Mouse (Mus musculus) fat pad, adult 2 months (tissue): ENCODE measurements at regions not wholly inside any gene's neighbourhood (a gene's known extent, or its start where the extent isn't known, plus 50 kb on each side); places are given as distances from the start of the nearest gene placed in this dataset.
A peak's percentile ranks its signal among the peaks of the same experiment; 100 is the strongest.

ENCODE experiments used
- DNase-seq: peaks from one replicate; pipeline ENCODE4 v3.0.0-alpha.2; 2011; ENCODE audit warnings: low read depth, low spot score; ENCODE audit errors: extremely low read depth

DNA sequence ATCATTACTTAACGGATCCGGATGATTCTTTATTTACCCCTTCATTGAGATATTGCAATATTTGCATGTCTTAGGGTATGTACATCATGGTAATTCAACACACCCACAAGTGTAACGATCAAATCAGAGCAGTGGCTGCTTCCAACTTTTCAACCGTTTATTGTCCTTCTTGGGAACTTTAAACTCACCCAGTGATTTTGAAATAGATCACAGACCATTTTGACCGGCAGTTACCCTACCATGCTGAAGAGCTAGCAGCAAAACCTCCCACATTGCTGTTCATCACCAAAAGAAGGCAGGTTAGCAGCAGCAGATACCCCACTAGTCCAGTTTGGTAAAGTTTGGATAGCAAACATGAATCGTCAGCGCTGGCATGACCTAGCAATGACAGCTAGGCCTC is 130.2 kb upstream of the Nfe2l3 start:
- no peak for DNase-seq

DNA sequence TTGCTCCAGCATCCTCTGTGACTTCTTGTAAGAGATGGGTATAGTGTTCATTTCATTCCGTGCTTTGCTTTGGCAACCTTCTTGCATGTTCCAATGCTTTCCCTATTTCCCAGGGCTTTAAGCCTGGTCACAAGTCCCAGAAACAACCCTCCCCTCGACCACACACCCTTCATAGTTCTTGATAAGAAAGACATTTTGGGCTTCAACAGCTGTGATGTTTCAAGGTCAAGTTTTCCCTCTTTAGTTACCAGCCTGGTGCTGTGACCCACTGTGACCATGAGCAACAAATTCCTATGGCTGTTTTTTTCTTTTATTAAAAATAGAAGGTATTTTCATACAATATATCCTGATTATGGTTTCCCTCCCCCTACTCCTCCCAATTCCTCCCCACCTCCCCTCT is 114.1 kb upstream of the Nfe2l3 start:
- DNase-seq, result no peak

DNA sequence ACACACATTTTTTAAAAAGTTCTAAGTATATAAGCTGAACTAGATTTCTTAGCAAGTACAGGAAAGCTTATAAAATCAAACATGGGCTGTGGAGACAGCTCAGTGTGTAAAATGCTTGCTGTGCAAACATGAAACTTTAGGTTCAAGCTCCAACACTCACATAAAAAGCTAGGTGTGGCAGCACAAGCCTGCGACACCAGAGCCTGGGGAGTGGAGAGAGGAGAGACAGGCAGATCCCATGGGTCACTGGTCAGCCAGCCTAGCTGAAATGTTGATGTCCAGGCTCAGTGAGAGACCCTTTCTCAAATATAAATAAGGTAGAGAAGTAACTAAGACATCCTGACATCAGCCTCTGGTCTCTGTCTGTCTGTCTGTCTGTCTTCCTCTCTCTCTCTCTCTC is 112.5 kb upstream of the Nfe2l3 start:
- DNase-seq, result no peak

DNA sequence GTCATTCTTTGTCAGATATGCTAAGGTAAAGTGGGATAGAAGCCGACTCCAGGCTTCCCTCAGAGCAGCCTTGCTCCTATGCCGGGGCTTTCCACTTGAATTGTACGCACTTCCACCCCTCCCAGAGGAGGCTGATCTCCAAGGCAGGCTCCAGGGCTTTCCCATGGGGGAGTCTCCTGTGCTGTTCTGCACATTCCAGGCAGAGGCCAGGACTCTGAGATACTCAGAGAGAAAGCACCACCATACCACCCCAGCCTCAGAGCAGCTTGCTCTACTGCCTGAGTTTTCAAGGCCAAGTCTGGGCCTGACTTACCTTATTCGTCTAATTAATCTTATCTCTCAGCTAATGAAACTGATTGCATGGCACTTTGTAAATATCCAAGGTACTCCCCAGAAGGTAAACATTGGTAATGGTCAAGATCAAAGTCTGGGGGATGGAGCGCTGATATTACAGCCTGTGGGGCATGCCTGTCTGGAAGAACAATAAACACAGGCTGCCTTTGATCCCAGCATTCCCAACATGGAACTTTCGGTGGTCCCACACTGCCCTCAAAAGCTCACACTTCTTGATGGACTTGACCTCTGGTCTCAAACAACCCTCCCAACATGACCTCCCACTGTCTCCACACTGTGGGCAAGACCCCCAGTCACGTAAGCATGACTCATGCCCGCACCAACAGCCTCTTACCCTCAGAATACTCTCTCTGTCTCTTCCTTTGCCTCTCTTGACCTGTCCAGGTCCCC is 111.6 kb upstream of the Nfe2l3 start:
- no peak for DNase-seq

DNA sequence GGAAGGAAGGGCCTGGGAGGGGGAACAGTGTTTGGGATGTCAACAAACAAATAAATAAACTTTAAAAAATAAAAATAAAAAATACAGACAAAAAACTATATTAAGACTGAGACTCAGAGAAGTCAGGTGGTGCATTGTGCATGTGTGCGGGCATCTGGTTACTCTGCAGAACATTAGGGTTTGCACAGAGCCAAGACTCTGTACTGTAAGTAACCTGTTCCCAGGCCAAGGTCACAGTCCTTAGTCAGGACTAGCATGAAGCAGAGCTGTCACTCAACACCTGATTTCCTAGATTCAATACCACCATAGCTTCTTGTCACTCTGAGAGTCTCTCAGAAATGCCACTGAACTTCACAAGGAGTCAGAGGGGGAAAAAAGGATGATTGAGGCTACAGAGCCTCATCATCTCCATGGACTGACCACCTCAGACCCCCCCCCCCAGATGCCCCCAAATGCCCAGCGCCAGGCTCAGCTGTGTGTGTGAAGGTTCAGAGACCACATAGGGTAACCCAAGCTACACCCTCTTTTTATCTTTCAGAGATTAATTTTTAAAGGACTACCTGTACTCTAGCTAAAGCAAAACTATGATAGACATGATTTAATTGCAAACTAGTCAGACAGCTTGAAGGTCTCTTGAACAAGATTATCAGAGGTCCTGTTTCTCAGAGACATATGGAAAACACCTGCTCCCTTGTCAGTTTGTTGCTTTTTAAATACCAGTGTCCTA is 106.2 kb upstream of the Nfe2l3 start:
- no peak for DNase-seq

DNA sequence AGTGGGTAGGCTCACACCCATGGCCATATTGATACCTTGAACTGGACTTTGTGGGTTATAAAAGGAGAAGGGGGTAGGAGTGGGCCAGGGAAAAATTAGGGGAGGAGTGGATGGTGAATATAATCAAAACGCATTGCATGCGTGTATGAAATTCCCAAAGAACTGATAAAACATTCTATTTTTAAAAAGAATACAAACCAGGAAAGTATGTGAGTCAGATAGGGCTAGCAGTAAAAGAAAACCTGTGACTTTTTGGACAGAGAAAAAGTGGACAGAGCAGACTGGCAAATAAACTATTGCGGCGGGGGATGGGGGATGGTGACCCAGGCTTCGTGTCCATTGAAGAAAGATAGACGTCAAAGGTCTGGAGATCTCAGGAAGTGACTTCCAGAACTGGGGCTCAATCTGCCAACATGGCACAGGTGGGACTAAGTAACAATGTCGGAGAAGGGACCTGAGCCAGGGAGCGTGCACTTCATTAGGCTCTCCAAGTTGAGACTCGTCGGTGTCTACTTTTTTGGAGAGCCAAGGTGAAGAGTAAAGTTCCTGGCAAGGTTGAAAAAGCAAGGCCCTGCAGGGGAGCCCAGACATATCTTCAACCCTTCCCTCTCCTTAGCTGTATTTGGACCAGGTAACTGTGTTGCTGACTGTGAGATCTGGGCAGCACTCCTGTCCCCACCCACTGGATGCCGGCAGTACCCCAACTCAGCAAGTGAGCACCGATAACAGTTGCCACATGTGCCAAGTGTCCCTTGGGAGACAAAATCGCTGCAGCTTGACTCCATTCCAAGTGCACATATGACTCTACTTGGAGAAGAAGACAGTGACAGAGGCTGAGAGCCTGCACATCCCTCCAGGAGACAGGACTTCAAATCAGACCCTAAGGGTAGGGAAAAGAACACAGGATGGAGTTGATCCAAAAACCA is 103.1 kb upstream of the Nfe2l3 start:
- no peak for DNase-seq

DNA sequence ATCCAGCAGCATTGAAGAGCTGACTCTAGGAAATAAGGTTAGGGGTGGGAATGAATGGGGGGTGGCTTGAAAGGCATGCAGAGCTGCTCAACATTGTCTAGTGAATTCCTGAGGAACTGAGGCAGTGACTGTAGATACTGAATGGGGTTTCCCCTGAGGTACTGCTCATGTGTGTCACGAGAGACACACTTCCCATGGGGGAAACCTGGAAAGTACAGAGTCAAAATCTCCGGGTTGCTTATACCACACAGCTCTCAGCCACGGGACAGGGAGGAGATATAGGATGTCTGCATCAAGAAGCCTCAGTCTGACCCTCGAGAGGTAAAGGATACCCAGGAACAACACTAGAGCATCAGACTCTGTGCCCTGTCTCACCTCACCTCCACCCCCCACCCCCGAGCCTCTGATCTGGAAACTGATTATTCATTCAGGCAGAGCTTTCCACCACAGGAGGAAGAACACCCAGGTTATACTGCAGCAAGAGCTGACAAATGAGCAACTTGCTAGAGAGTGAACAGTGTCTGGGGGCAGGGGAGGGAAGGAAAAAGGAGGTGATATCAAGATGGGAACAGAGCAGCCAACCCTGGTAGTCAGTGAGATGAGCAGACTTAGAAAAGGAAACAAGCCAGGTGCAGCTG is 102.3 kb upstream of the Nfe2l3 start:
- no peak for DNase-seq

DNA sequence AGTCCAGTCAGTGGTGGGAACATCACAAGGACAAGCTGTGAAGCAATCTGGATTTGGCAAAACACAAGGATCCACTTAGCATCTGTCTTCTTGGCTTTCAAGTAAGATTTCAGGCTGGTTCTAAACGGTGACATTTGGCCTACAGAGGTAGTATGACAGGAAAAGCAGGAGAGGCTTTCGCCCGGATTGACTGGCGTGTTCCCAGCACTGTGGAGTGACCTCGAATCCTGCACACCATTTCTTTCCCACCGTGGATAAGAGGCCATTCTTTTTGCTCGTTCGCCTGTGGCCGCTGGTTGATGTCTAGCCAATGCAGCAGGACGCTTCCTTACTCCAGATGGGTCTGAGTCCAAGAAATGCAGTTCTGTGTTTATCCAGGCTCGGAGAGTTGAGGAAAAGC is 99.6 kb upstream of the Nfe2l3 start:
- DNase-seq, result peak; percentile 70

DNA sequence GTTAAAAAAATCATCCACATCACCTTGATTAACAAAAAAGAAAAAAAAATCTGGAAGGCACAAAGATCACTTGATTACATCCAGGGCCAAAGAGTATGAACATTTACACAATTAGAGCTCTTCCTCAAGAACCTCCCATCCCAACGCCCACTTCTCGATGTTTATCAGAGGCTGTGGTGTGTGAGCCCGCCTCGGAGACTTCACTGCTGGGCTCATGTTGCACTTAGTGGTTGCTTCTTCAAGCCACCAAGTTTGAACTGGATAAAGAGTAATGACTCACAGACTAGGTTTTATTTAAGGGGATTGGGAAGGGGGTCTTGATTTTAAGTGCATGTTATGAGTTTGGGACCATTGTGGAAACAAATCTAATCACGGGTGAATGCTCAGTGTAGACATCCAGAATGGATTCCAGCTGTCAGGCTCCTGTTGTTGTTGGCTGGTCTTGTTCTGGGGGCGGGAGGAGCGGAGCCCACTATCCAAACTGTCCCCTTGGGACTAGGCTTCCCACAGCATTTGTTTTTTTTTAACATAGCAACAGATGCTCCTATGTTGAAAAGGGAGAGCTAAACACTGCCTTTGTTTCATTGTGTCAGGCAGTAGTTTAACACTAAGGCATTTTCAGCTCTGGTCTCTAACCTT is 98.6 kb upstream of the Nfe2l3 start:
- DNase-seq, result no peak

DNA sequence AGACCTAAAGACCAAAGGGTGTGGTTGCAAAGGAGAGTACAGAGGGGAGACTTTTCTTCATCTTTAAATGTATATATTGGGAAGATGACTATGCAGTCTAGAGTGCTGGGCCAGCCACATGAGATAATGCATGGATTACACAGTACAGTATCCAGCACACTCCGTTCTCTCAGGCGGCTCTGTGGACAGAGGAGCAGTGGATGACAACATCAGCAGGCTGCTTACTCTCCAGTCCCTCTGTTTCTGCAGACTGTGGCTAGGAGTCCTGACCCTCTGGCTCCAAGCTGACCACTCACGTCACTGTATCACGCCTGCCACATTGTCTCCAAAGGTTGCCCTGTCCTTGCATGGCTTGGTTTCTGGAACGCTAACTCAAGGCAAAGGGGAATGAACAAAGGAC is 97.2 kb upstream of the Nfe2l3 start:
- no peak for DNase-seq

DNA sequence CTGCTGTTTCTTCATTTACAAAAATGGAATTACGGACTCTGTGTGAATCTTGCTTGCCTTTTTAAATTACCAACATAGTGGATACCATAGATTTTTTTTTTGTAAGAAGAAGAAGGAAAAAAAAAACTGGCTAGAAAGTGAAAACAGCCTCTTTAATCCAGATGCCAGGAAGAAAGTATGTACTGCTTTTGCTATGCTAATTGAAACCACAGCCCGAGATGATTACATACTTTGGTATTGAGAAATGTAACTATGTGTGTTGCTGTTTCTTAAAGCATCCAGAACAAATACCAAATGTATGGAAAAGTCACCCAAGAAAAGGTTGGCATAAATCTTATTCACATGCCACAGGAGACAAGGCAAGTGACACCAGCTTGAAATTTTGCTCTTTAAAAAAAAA is 93.2 kb upstream of the Nfe2l3 start:
- DNase-seq, result no peak

DNA sequence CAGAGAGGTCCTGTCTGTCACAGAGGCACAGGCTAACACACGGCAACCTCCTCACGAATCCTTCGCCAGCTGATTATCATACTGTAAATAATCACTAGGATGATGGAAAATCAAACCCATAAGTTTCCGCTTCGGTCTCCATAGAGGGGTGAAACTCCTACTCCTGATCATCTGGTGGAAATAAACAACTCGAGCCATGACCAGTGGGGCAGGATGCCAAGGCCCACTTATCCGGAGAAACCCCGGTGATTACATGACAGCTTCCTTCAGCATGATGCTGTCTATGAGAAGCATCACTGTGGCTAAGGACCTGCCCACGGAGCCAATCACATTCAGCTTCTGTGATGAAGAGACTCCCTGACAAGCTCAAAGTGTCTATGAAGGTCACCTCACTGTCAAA is 84.7 kb upstream of the Nfe2l3 start:
- no peak for DNase-seq

DNA sequence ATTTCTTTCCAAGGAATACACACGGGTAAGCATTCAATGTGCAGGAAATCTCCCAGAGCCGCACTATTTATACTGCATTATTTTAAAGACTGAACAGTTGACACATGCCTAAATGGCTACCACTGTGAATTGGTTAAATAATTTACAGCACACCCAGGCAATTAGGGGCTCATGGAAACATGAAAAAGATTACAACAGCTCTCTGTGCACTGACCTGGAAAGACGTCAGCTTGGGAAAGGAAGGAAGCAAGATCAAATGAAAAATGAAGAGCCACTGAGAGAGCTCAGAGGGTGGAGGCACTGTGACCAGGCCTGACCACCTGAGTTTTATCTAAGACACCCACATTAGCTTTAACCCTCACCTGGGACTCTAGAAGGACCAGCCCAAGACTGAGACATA is 82.7 kb upstream of the Nfe2l3 start:
- DNase-seq, result no peak

DNA sequence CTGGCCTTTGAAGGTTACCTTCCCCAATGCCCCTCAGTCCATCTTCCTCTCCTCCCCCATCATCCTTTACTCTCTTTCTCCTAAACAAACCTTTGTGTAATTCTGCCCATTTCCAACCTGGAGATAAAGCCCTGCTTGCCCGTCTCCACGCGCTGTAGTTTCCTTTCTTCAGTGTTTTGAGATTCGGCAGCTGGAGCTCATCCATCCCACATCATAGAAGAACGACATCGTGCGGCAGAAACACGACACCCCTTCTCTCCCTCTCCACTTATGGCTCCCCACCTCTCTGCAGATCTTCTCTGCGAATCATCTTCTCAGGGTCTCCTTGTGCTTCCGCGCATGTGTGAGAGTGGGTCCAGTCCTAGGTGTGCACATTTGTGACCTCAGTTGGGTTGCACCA is 77.4 kb upstream of the Nfe2l3 start:
- DNase-seq, result no peak

DNA sequence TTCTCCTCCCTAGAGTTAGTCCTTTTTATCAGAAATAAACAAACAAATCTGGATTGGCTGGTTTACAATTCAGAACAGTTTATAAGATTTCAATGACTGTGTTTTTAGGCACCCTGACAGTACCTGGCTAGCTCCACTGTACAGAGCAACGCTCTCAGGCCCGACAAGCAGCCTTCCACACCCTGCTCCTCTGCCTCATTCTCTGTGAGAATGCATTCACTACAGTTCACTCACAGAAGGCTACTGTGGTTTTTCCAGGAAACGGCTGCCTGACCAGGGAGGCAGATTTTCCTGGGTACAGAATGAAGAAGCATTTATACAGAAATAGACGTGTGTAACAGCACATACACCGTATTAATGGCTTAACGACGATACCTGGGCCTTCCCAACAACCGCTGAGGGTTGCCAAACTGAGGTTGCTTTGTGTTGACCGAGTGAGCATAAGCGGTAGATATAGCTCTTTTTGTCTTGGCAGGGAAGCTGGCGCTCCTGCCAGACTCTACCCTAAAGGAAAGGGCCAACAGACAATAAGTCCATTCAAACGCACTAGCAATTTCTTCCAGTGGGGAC is 70.8 kb upstream of the Nfe2l3 start:
- DNase-seq, result no peak

DNA sequence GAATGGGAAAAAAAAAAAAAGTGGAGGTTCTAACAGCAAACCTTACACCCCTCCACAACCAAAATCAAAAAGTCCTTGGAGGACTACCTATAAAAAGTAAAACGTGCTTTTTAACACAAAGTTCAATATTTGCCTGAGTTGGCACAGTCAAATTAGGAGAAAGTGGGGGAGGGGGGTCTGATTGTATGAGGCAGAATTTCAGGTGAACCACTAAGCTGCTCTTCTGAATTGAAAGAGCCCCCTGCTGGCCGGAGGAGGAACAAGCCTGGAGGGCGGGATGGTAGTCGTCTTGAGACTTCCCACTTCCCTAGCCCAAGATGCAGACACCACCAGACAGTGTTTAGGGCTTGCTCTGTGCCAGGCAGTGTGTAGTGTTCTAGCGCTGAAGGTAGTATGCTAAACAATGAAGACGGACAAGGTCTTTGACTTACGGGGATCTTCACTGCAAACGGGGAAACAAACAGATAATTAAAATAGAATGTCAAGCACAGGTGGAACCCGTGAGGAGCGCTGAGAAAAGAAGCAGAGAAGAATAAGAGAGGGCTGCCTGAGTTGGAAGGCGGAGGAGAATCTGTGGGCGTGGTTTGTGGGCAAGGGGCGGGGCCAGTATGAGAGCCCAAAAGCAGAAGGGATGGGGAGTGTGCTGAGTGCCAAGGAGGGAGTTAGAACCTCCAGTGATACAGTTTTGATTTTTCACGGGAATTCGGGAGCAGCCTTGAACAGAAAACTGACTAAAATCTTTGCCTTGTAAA is 69.8 kb upstream of the Nfe2l3 start:
- no peak for DNase-seq

DNA sequence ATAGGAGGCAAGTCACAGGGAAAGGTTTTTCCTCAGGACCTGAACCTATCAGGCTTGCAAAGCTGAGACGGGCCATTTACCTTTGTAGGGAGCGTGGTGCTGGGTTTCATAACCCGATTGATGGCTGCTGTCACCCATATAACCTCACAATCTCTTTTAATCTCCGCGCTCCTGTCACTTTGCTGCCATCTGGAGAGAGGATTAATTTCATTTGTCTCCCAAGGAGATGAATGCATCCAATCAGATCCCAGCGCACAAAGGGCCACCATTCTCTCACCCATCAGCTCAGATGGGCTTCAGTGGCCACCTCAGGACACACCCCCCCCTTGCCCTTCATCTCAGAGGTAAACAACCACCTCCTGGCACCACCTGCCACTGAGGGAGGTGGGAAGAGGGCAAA is 67.7 kb upstream of the Nfe2l3 start:
- no peak for DNase-seq

DNA sequence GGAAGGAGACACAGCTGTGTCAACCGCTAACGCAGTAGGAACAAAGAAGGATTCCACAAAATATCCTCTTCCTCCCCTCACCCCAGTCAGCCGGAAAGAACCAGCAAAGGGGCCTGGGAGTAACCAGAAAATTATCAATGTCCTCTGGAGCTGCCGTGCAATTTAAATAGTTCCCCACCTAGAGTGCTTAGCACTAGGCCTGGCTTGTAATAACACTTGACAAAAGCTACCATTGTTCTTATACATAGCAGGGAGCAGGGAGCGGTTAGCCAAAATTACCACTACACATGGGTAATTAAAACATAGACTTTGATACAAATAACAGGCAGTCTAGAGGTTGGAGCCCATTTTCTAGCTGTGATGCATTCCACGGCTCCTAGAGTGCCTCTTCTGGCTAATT is 62.7 kb upstream of the Nfe2l3 start:
- no peak for DNase-seq

DNA sequence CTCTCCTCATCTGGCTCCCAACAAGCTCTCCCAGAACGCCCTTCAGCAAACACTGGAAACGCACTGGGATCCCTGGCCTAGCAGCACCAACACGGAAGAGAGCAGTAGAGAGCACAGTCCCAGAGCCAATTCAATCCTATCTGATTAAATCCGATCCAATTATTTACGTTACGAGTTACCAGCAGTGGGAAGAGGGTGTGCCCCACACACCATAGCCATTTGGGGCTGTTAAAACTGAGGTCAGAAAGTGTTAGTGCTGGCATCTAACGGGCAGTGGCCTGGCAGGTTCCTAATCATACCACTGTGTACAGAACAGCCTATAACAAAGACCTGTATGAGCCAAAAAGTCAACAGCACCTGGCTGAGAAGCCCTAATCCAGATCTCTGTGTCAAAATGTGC is 60.1 kb upstream of the Nfe2l3 start:
- no peak for DNase-seq

DNA sequence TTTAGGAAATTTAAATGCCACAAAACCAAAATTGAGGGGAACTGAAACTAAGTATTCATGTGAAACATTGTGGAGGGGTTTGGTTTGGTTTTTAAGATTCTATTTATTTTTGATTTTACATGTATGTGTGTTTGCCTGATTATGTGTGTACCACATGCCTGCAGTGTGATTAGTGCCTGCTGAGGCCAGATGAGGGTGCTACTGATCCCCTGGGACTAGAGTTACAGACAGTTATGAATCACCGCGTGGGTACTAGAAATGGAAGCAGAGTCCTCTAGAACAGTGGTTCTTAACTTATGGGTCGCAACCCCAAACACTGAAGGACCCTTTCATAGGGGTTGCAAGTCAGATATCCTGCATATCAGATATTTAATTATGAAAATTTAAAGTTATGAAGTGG is 54.0 kb upstream of the Nfe2l3 start:
- no peak for DNase-seq
